Mouse (Mus musculus): Measurements from ENCODE around the gene Ccr2. TPM values are rescaled to one million over a fixed set of nuclear protein-coding genes. Genes with fewer than 3 reads are reported as not detected.
"Not testable (repeated sequence)": the region's sequence is repeated elsewhere in the genome, so short reads cannot be mapped to it uniquely, and the experiment has no call there.

Gene Ccr2
- 1 to 10 TPM in 22 of 26 experiments, under 1 TPM in 4; 0.13 to 3.2 (median 1.6) TPM for total RNA-seq (2018; cell fraction: chromatin; rRNA removed)
- 10 to 100 TPM in 7 of 26 experiments, 1 to 10 TPM in 19; 3.3 to 16.4 (median 8.1) TPM for total RNA-seq (2018; cell fraction: cytosol; rRNA removed)
- 10 to 100 TPM in 16 of 26 experiments, 1 to 10 TPM in 10; 3.2 to 27.2 (median 11.5) TPM for total RNA-seq (2018; cell fraction: nucleus; rRNA removed)
- 12.0 to 16.3 TPM (median 12.9 TPM) in 3 replicates for polyA plus RNA-seq (2018)

- Histone ChIP-seq H3K27ac (peak within 1 kb of the TSS; percentile 46), H3K36me3 (ENCODE audit: inconsistent target) (no peaks in the 10 kb centered on the region), H3K4me3 (ENCODE audit: inconsistent target) (peak within 1 kb of the TSS; percentile 0; the same call in 1 of the 2 replicates), H3K79me2 (ENCODE audit: inconsistent target) (peaks cover 23% of the 10 kb centered on the region)
- WGBS (ENCODE audit: missing documents): 67% methylated on average over 4 of the region's 4 CpGs
Measured at GRCm38 (mm10) chr9:124101723-124102122, at the start of gene Ccr2. TSS of gene Ccr2 (plus strand) at chr9:124101950.

DNA sequence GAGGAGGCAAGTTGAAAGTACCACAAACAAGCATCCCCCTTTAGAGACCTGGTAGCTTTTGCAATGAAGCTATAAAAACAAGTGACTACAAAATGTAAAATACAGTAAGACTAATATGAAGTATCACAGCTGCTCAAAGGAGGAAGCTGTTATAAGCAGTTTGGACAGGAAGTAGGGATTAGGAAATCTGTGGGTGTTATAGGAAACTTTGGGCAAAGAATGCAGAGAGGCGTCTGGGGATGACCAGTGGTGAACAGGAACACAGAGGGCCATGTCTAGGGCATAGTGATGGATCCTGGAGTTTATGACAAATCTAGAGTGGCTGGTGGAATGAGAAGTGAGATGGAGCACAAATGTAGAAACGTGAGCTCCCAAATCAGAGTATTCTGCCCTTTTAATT lies 48.2 kb upstream of the Ccr2 start:
- H3K27ac ChIP-seq: peak overlapping the region; percentile 97
- WGBS (ENCODE audit: missing documents): 0% methylated on average over 2 of the region's 2 CpGs
- no peaks in the 10 kb centered on the region for H3K79me2 ChIP-seq (ENCODE audit: inconsistent target)
- H3K4me3 ChIP-seq (ENCODE audit: inconsistent target): no peak overlapping the region
- H3K36me3 ChIP-seq (ENCODE audit: inconsistent target): no peaks in the 10 kb centered on the region

GRCm38 (mm10) chr9:124056158-124056709 lies 45.5 kb upstream of the Ccr2 start:
- Histone ChIP-seq H3K36me3 (ENCODE audit: inconsistent target) (no peaks in the 10 kb centered on the region), H3K27ac (peak overlapping the region; percentile 97), H3K79me2 (ENCODE audit: inconsistent target) (no peaks in the 10 kb centered on the region), H3K4me3 (ENCODE audit: inconsistent target) (no peak overlapping the region)
- WGBS (ENCODE audit: missing documents): 0% methylated on average over 2 of the region's 3 CpGs

DNA sequence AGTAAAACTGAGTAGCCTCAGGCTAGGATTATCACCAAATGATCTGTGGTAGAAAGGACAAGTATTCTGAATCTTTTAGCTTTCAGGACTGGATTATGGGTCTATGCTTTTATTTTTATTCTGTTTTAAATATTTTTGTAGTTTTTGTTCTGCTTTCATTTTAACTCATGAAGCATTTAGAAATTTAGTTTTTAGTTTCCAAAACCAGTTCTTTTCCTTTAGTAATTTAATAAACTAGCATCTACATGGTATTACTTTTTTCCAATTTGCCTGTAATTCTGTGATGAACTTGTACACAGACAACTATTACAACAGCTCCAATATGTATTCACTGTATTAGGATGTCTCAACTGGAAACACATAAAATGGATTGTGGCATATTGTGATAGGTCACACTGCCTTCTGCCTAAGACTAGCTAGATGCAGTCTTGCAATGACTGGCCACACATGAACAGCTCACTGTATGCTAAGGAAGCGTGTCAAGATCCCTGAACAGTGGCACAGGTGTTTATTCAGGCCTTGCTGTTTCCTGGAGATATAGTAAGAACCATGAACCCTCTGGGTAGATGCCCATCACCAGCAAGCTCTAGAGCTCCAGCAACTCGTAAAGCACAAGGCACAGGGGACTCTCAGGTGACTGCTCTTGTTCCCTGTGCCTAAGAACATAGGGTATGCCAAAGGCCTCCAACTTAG lies 41.9 kb upstream of the Ccr2 start:
- no peaks in the 10 kb centered on the region for H3K79me2 ChIP-seq (ENCODE audit: inconsistent target)
- 83% methylated on average over 2 of the region's 2 CpGs for WGBS (ENCODE audit: missing documents)
- no peak overlapping the region for H3K4me3 ChIP-seq (ENCODE audit: inconsistent target)
- no peak overlapping the region for H3K27ac ChIP-seq
- no peaks in the 10 kb centered on the region for H3K36me3 ChIP-seq (ENCODE audit: inconsistent target)

DNA sequence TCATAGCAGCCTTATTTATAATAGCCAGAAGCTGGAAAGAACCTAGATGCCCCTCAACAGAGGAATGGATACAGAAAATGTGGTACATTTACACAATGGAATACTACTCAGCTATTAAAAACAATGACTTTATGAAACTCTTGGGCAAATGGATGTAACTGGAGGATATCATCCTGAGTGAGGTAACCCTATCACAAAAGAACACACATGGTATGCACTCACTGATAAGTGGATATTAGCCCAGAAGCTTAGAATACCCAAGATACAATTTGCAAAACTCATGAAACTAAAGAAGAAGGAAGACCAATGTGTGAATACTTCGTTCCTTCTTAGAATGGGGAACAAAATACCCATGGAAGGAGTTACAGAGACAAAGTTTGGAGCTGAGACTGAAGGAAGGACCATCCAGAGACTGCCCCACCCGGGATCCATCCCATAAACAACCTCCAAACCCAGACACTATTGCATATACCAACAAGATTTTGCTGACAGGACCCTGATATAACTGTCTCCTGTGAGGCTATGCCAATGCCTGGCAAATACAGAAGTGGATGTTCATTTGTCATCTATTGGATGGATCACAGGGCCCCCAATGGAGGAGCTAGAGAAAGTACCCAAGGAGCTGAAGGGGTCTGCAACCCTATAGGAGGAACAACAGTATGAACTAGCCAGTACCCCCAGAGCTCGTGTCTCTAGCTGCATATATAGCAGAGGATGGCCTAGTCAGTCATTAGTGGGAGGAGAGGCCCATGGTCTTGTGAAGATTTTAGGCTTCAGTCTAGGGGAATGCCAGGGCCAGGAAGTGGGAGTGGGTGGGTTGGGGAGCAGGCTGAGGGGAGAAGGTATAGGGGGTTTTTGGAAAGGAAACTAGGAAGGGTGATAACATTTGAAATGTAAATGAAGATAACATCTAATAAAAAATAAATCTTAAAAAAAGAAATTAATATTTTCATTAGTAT lies 40.0 kb upstream of the Ccr2 start:
- H3K27ac ChIP-seq: peak overlapping the region; percentile 34; the same call in 1 of the 2 replicates
- H3K79me2 ChIP-seq (ENCODE audit: inconsistent target); H3K4me3 ChIP-seq (ENCODE audit: inconsistent target); H3K36me3 ChIP-seq (ENCODE audit: inconsistent target): not testable (repeated sequence)
- WGBS (ENCODE audit: missing documents): 63% methylated on average over 3 of the region's 3 CpGs

- no peaks in the 10 kb centered on the region for H3K36me3 ChIP-seq (ENCODE audit: inconsistent target)
Measured at GRCm38 (mm10) chr9:124066572-124067103, 35.1 kb upstream of the Ccr2 start.

GRCm38 (mm10) chr9:124068098-124069058 lies 33.4 kb upstream of the Ccr2 start:
- Histone ChIP-seq H3K4me3 (ENCODE audit: inconsistent target) (no peak overlapping the region), H3K36me3 (ENCODE audit: inconsistent target) (no peaks in the 10 kb centered on the region), H3K27ac (peak overlapping the region; percentile 99), H3K79me2 (ENCODE audit: inconsistent target) (no peaks in the 10 kb centered on the region)
- WGBS (ENCODE audit: missing documents): 0% methylated on average over 2 of the region's 2 CpGs

More at GRCm38 (mm10) chr9:124066572-124067103, 35.1 kb upstream of the Ccr2 start:
- no peaks in the 10 kb centered on the region for H3K79me2 ChIP-seq (ENCODE audit: inconsistent target)
- H3K4me3 ChIP-seq (ENCODE audit: inconsistent target): no peak overlapping the region
- H3K27ac ChIP-seq: peak overlapping the region; percentile 99

- H3K27ac ChIP-seq: peak overlapping the region; percentile 99
- H3K79me2 ChIP-seq (ENCODE audit: inconsistent target): no peaks in the 10 kb centered on the region
- H3K36me3 ChIP-seq (ENCODE audit: inconsistent target): no peaks in the 10 kb centered on the region
- H3K4me3 ChIP-seq (ENCODE audit: inconsistent target): no peak overlapping the region
- WGBS (ENCODE audit: missing documents): 78% methylated on average over 1 of the region's 1 CpGs
Measured at GRCm38 (mm10) chr9:124071506-124071905, 30.2 kb upstream of the Ccr2 start.

DNA sequence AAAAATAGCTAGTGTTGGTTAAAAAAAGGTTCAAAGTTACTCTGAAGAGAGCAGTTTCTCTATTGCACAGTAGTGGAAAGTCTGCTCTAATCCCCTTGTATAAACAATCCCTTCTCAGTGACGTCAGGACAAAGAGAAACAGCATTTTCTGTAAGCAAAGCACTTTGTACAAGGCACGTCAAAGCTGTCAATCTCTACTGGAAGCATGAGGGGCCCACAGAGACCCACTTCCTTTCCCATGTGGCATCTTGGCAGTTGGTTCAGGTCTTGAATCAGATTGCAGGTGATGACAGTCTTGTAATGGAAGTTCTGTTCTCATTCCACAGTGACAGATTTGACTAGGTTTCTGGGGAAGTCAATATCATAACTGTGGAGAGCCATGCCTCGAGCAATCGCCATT lies 21.9 kb upstream of the Ccr2 start:
- Histone ChIP-seq H3K4me3 (ENCODE audit: inconsistent target) (no peak overlapping the region), H3K79me2 (ENCODE audit: inconsistent target) (no peaks in the 10 kb centered on the region), H3K27ac (no peak overlapping the region), H3K36me3 (ENCODE audit: inconsistent target) (no peaks in the 10 kb centered on the region)
- WGBS (ENCODE audit: missing documents): 78% methylated on average over 4 of the region's 4 CpGs

DNA sequence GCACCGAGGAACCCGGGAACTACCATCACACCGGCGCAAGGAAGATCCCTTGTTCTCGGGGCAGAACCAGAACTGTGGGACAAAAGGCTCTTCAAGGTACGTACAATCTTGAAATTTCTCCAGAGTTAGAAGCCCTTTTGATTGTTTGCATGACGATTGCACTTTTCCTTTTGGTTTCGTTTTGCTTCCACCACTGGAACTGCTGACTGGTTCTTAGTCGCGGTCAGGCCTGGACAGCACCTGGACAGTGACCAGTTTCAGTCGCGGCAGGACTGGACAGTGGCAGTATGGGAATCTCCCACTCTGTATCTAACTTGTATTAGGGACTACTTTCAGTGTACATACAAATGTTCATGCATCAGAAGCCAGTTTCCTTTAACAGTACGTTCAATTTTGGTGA lies 21.3 kb upstream of the Ccr2 start:
- not testable (repeated sequence) for H3K36me3 ChIP-seq (ENCODE audit: inconsistent target); H3K27ac ChIP-seq; H3K79me2 ChIP-seq (ENCODE audit: inconsistent target); H3K4me3 ChIP-seq (ENCODE audit: inconsistent target)
- WGBS (ENCODE audit: missing documents): 82% methylated on average over 12 of the region's 13 CpGs

GRCm38 (mm10) chr9:124090441-124090840 lies 11.3 kb upstream of the Ccr2 start:
- Histone ChIP-seq H3K27ac (peak overlapping the region; percentile 65), H3K79me2 (ENCODE audit: inconsistent target) (no peaks in the 10 kb centered on the region), H3K4me3 (ENCODE audit: inconsistent target) (no peak overlapping the region), H3K36me3 (ENCODE audit: inconsistent target) (no peaks in the 10 kb centered on the region)
- 58% methylated on average over 1 of the region's 1 CpGs for WGBS (ENCODE audit: missing documents)

- 100% methylated on average over 1 of the region's 1 CpGs for WGBS (ENCODE audit: missing documents)
- H3K27ac ChIP-seq: no peak overlapping the region
- no peaks in the 10 kb centered on the region for H3K79me2 ChIP-seq (ENCODE audit: inconsistent target)
- no peak overlapping the region for H3K4me3 ChIP-seq (ENCODE audit: inconsistent target)
- no peaks in the 10 kb centered on the region for H3K36me3 ChIP-seq (ENCODE audit: inconsistent target)
Measured at GRCm38 (mm10) chr9:124099127-124099526, 2.6 kb upstream of the Ccr2 start.

GRCm38 (mm10) chr9:124100357-124100756 lies 1.4 kb upstream of the Ccr2 start:
- Histone ChIP-seq H3K36me3 (ENCODE audit: inconsistent target) (no peaks in the 10 kb centered on the region), H3K4me3 (ENCODE audit: inconsistent target) (no peak overlapping the region), H3K79me2 (ENCODE audit: inconsistent target) (peaks cover 9% of the 10 kb centered on the region), H3K27ac (no peak overlapping the region)
- WGBS (ENCODE audit: missing documents): 10% methylated on average over 1 of the region's 1 CpGs
